9 mouse cellular contexts compared by ENCODE assay signal in genomic region chr17:56108334-56109044, GRCm38 (mm10). TPM values are rescaled to one million over a fixed set of nuclear protein-coding genes. Genes with fewer than 3 reads are reported as not detected.
DNase-seq lines count a peak whose midpoint lies in the region; ATAC-seq and TF ChIP-seq lines count a peak whose summit lies in the region.
"Had no signal": no experiment of that assay in that cellular context is flagged by ENCODE, and none has a peak within 500 bp of the region (broad histone marks: within the 10 kb centered on the region; RNA-seq: fewer than 3 reads in every experiment).

No protein-coding gene starts in this region.

- H3K4me1 ChIP-seq in forebrain, postnatal 0 days (ENCODE audit: insufficient read depth): no peaks in the 10 kb centered on the region
- H3K4me1 ChIP-seq in forebrain, embryonic 12.5 days: 0 out of 2 replicates have a peak, but pooled peaks cover 3% of the 10 kb centered on the region
- peaks cover 13% of the 10 kb centered on the region for H3K4me1 ChIP-seq in hindbrain, embryonic 13.5 days (replicated peaks)

- no peak overlapping the region for H3K4me3 ChIP-seq in forebrain, postnatal 0 days (ENCODE audit: low read depth, low read length)
- no peak overlapping the region for H3K4me3 ChIP-seq in forebrain, embryonic 12.5 days (replicated peaks)
- no peak overlapping the region for H3K4me3 ChIP-seq in hindbrain, embryonic 13.5 days

- H3K27ac ChIP-seq in forebrain, postnatal 0 days (ENCODE audit: low read depth, low read length): no peak overlapping the region
- no peak overlapping the region for H3K27ac ChIP-seq in forebrain, embryonic 12.5 days
- no peak overlapping the region for H3K27ac ChIP-seq in hindbrain, embryonic 13.5 days

- no peaks in the 10 kb centered on the region for H3K9me3 ChIP-seq in forebrain, postnatal 0 days (ENCODE audit: low read length)
- H3K9me3 ChIP-seq in forebrain, embryonic 12.5 days: no peaks in the 10 kb centered on the region
- H3K9me3 ChIP-seq in hindbrain, embryonic 13.5 days: no peaks in the 10 kb centered on the region

- H3K4me2 ChIP-seq in forebrain, postnatal 0 days (ENCODE audit: low read depth): no peak overlapping the region
- no peak overlapping the region for H3K4me2 ChIP-seq in forebrain, embryonic 12.5 days
- no peak overlapping the region for H3K4me2 ChIP-seq in hindbrain, embryonic 13.5 days

- TF ChIP-seq CTCF in forebrain, postnatal 0 days (IDR thresholded peaks at IDR 0.05; ENCODE audit: low read depth): no peak

- DNase-seq in forebrain, postnatal 0 days: no peak
- DNase-seq in Muller cell, postnatal 12 days (ENCODE audit: inconsistent ontology term): peak; percentile 55
- peak; percentile 89 to 91 for DNase-seq in heart, adult 9 months (ENCODE audit: low spot score in 2 of 2)
- peak; percentile 75 to 77 for DNase-seq in left cerebral cortex, postnatal 36 days (ENCODE audit: low spot score in 2 of 2)
- DNase-seq in spleen, postnatal 10 days (ENCODE audit: low spot score in 2 of 2): no peak

- peaks cover 10% of the 10 kb centered on the region; the same call in 1 of the 2 replicates for H3K36me3 ChIP-seq in forebrain, postnatal 0 days (ENCODE audit: insufficient read depth)
- peaks cover 13% of the 10 kb centered on the region for H3K36me3 ChIP-seq in forebrain, embryonic 12.5 days (replicated peaks)
- H3K36me3 ChIP-seq in hindbrain, embryonic 13.5 days: peaks cover 15% of the 10 kb centered on the region

- WGBS in forebrain, postnatal 0 days: 81% methylated on average over 6 of the region's 6 CpGs
- WGBS in forebrain, embryonic 12.5 days: 77% methylated on average over 6 of the region's 6 CpGs
- WGBS in hindbrain, embryonic 13.5 days: 78% methylated on average over 6 of the region's 6 CpGs

- H3K9ac ChIP-seq in forebrain, postnatal 0 days: no peak overlapping the region
- H3K9ac ChIP-seq in forebrain, embryonic 12.5 days: no peak overlapping the region
- no peak overlapping the region for H3K9ac ChIP-seq in hindbrain, embryonic 13.5 days

- intact Hi-C loops in left cerebral cortex, postnatal 36 days (cut with DNase I): no loop called here

- H3K27me3 ChIP-seq in forebrain, postnatal 0 days (ENCODE audit: insufficient read depth, low read length): no peaks in the 10 kb centered on the region
- no peaks in the 10 kb centered on the region for H3K27me3 ChIP-seq in forebrain, embryonic 12.5 days
- no peaks in the 10 kb centered on the region for H3K27me3 ChIP-seq in hindbrain, embryonic 13.5 days

- peak; percentile 17; the same call in 1 of the 2 replicates for ATAC-seq in forebrain, postnatal 0 days
- ATAC-seq in forebrain, embryonic 12.5 days (ENCODE audit: low FRiP score): no peak
- no peak for ATAC-seq in granulocyte monocyte progenitor cell, adult 5-6 weeks (replicated peaks; ENCODE audit: poor library complexity, severe bottlenecking)
- no peak for ATAC-seq in hindbrain, embryonic 13.5 days (ENCODE audit: low FRiP score)

RNA-seq across cellular contexts. Expression of gene Plin4, which starts 1.1 kb away (rescaled TPM):
- 0.08 and 0.52 TPM in 2 replicates for total RNA-seq in forebrain, postnatal 0 days (2014; rRNA removed)
- 0.02 TPM in 1 of 2 replicates, not detected in the other for polyA plus RNA-seq in forebrain, postnatal 0 days (2015; fragmentation: Nextera tagmentation; extraction: Ambion mirVana)
- 0.06 and 0.18 TPM in 2 replicates for polyA plus RNA-seq in forebrain, embryonic 12.5 days (2016; fragmentation: Nextera tagmentation; extraction: Ambion mirVana)
- total RNA-seq in left cerebral cortex, postnatal 36 days (2021): 1 to 10 TPM; 2.9 to 6.4 TPM
- total RNA-seq in granulocyte monocyte progenitor cell, adult 5-6 weeks (2014; fragmentation: Nextera tagmentation): not detected in 2 replicates
- not detected in 2 replicates for total RNA-seq in granulocyte monocyte progenitor cell, adult 5-6 weeks (2017)
- polyA plus RNA-seq in hindbrain, embryonic 13.5 days (2015; fragmentation: Nextera tagmentation; extraction: Ambion mirVana): 0.10 TPM in 2 replicates
- total RNA-seq: common myeloid progenitor, adult 5-6 weeks had no signal

RNA-seq across cellular contexts. Expression of gene Plin5, which starts 8.9 kb away (rescaled TPM):
- total RNA-seq in forebrain, postnatal 0 days (2014; rRNA removed): 2.7 and 3.2 TPM in 2 replicates
- 2.4 and 3.9 TPM in 2 replicates for polyA plus RNA-seq in forebrain, postnatal 0 days (2015; fragmentation: Nextera tagmentation; extraction: Ambion mirVana)
- polyA plus RNA-seq in forebrain, embryonic 12.5 days (2016; fragmentation: Nextera tagmentation; extraction: Ambion mirVana): 0.22 TPM in 1 of 2 replicates, not detected in the other
- total RNA-seq in left cerebral cortex, postnatal 36 days (2021): under 1 TPM; 0.59 to 0.99 TPM
- not detected in 2 replicates for total RNA-seq in granulocyte monocyte progenitor cell, adult 5-6 weeks (2014; fragmentation: Nextera tagmentation)
- 0.09 TPM in 1 of 2 replicates, not detected in the other for total RNA-seq in granulocyte monocyte progenitor cell, adult 5-6 weeks (2017)
- polyA plus RNA-seq in hindbrain, embryonic 13.5 days (2015; fragmentation: Nextera tagmentation; extraction: Ambion mirVana): 0.83 and 1.0 TPM in 2 replicates
- total RNA-seq: common myeloid progenitor, adult 5-6 weeks had no signal

RNA-seq across cellular contexts. Expression of gene Lrg1, which starts 13.3 kb away (rescaled TPM):
- not detected in 2 replicates for total RNA-seq in forebrain, postnatal 0 days (2014; rRNA removed)
- polyA plus RNA-seq in forebrain, postnatal 0 days (2015; fragmentation: Nextera tagmentation; extraction: Ambion mirVana): 0.33 and 0.46 TPM in 2 replicates
- polyA plus RNA-seq in forebrain, embryonic 12.5 days (2016; fragmentation: Nextera tagmentation; extraction: Ambion mirVana): 0.18 and 0.27 TPM in 2 replicates
- 1 to 10 TPM; 4.2 to 5.4 TPM for total RNA-seq in left cerebral cortex, postnatal 36 days (2021)
- total RNA-seq in granulocyte monocyte progenitor cell, adult 5-6 weeks (2014; fragmentation: Nextera tagmentation): 0.45 and 0.96 TPM in 2 replicates
- 0.69 and 2.6 TPM in 2 replicates for total RNA-seq in granulocyte monocyte progenitor cell, adult 5-6 weeks (2017)
- not detected in 2 replicates for polyA plus RNA-seq in hindbrain, embryonic 13.5 days (2015; fragmentation: Nextera tagmentation; extraction: Ambion mirVana)

RNA-seq across cellular contexts. Expression of gene Hdgfl2, which starts 29.1 kb away (rescaled TPM):
- 79.9 and 96.4 TPM in 2 replicates for total RNA-seq in forebrain, postnatal 0 days (2014; rRNA removed)
- polyA plus RNA-seq in forebrain, postnatal 0 days (2015; fragmentation: Nextera tagmentation; extraction: Ambion mirVana): 99.9 and 114 TPM in 2 replicates
- 183 and 188 TPM in 2 replicates for polyA plus RNA-seq in forebrain, embryonic 12.5 days (2016; fragmentation: Nextera tagmentation; extraction: Ambion mirVana)
- 100 to 1,000 TPM in 1 of 2 experiments, 10 to 100 TPM in 1; 95.2 to 109 TPM for total RNA-seq in left cerebral cortex, postnatal 36 days (2021)
- 70.7 and 83.3 TPM in 2 replicates for total RNA-seq in granulocyte monocyte progenitor cell, adult 5-6 weeks (2014; fragmentation: Nextera tagmentation)
- total RNA-seq in granulocyte monocyte progenitor cell, adult 5-6 weeks (2017): 65.1 and 77.6 TPM in 2 replicates
- polyA plus RNA-seq in hindbrain, embryonic 13.5 days (2015; fragmentation: Nextera tagmentation; extraction: Ambion mirVana): 150 and 154 TPM in 2 replicates

RNA-seq across cellular contexts. Expression of gene Sema6b, which starts 31.7 kb away (rescaled TPM):
- 71.0 and 76.4 TPM in 2 replicates for total RNA-seq in forebrain, postnatal 0 days (2014; rRNA removed)
- polyA plus RNA-seq in forebrain, postnatal 0 days (2015; fragmentation: Nextera tagmentation; extraction: Ambion mirVana): 15.6 and 18.1 TPM in 2 replicates
- 4.8 and 5.4 TPM in 2 replicates for polyA plus RNA-seq in forebrain, embryonic 12.5 days (2016; fragmentation: Nextera tagmentation; extraction: Ambion mirVana)
- 100 to 1,000 TPM; 131 to 144 TPM for total RNA-seq in left cerebral cortex, postnatal 36 days (2021)
- 4.3 and 5.1 TPM in 2 replicates for total RNA-seq in granulocyte monocyte progenitor cell, adult 5-6 weeks (2014; fragmentation: Nextera tagmentation)
- total RNA-seq in granulocyte monocyte progenitor cell, adult 5-6 weeks (2017): 6.0 and 7.7 TPM in 2 replicates
- 10.5 and 11.7 TPM in 2 replicates for polyA plus RNA-seq in hindbrain, embryonic 13.5 days (2015; fragmentation: Nextera tagmentation; extraction: Ambion mirVana)

Comparison
In these comparisons a context has a peak if more than half of its experiments do, and no peak if none do; other contexts are left out.
1. DNase-seq: peak in Muller cell, postnatal 12 days (single experiment), heart, adult 9 months (2 of 2) and left cerebral cortex, postnatal 36 days (2 of 2); none in forebrain, postnatal 0 days (single experiment) and spleen, postnatal 10 days (0 of 2).